Comparison of ENCODE assay signal across 8 mouse cellular contexts in genomic region chr16:17070716-17071115, GRCm38 (mm10). TPM values are rescaled to one million over a fixed set of nuclear protein-coding genes. Genes with fewer than 3 reads are reported as not detected.
DNase-seq lines count a peak whose midpoint lies in the region; ATAC-seq lines count a peak whose summit lies in the region.

No protein-coding gene starts in this region.

- peaks cover 6% of the 10 kb centered on the region for H3K4me1 ChIP-seq in kidney, embryonic 16.5 days (ENCODE audit: insufficient read depth, low read length)
- H3K4me1 ChIP-seq in embryonic facial prominence, embryonic 12.5 days = peaks cover 10% of the 10 kb centered on the region
- peaks cover 27% of the 10 kb centered on the region for H3K4me1 ChIP-seq in midbrain, embryonic 16.5 days (ENCODE audit: control insufficient read depth, insufficient read depth, low read length)

- no peaks in the 10 kb centered on the region for H3K27me3 ChIP-seq in kidney, embryonic 16.5 days (ENCODE audit: insufficient read depth, low read length)
- H3K27me3 ChIP-seq in embryonic facial prominence, embryonic 12.5 days = no peaks in the 10 kb centered on the region
- H3K27me3 ChIP-seq in midbrain, embryonic 16.5 days (ENCODE audit: control insufficient read depth, insufficient read depth, low read depth, low read length) = no peaks in the 10 kb centered on the region

- H3K27ac ChIP-seq in kidney, embryonic 16.5 days (ENCODE audit: low read length) = no peak overlapping the region
- H3K27ac ChIP-seq in embryonic facial prominence, embryonic 12.5 days = no peak overlapping the region
- no peak overlapping the region for H3K27ac ChIP-seq in midbrain, embryonic 16.5 days (ENCODE audit: low read length)

- peak overlapping the region; percentile 41; the same call in 1 of the 2 replicates for H3K9ac ChIP-seq in kidney, embryonic 16.5 days (replicated peaks; ENCODE audit: low read length)
- peak overlapping the region; percentile 81 for H3K9ac ChIP-seq in embryonic facial prominence, embryonic 12.5 days
- H3K9ac ChIP-seq in midbrain, embryonic 16.5 days (ENCODE audit: low read depth, low read length) = peak overlapping the region; percentile 94

- no peak for ATAC-seq in kidney, embryonic 16.5 days (ENCODE audit: low FRiP score, low TSS enrichment)
- no peak for ATAC-seq in embryonic facial prominence, embryonic 12.5 days (ENCODE audit: insufficient number of reproducible peaks, insufficient read depth, low FRiP score, low TSS enrichment)
- ATAC-seq in midbrain, embryonic 16.5 days = no peak

- H3K9me3 ChIP-seq in kidney, embryonic 16.5 days (ENCODE audit: low read length) = peaks cover 4% of the 10 kb centered on the region; the same call in 1 of the 2 replicates
- H3K9me3 ChIP-seq in embryonic facial prominence, embryonic 12.5 days = no peaks in the 10 kb centered on the region; the same call in 1 of the 2 replicates
- no peaks in the 10 kb centered on the region for H3K9me3 ChIP-seq in midbrain, embryonic 16.5 days (replicated peaks; ENCODE audit: control insufficient read depth, low read length, poor library complexity, severe bottlenecking)

- 44% methylated on average over 6 of the region's 6 CpGs for WGBS in kidney, embryonic 16.5 days
- WGBS in embryonic facial prominence, embryonic 12.5 days = 44% methylated on average over 6 of the region's 6 CpGs
- 36% methylated on average over 6 of the region's 6 CpGs for WGBS in midbrain, embryonic 16.5 days

- DNase-seq in kidney, adult 11 months = no peak
- peak; percentile 6 for DNase-seq in hindlimb bud, embryonic 11.5 days (ENCODE audit: extremely low spot score, low read depth, low spot score)
- DNase-seq in cerebellum, adult 11-12 months = no peak
- DNase-seq in urinary bladder, postnatal 36 days (ENCODE audit: low spot score in 2 of 2) = no peak
- no peak for DNase-seq in layer of hippocampus, adult 18-20 months (ENCODE audit: low spot score in 2 of 2)

- H3K4me2 ChIP-seq in kidney, embryonic 16.5 days (replicated peaks; ENCODE audit: low read depth, low read length) = peak overlapping the region; percentile 72
- H3K4me2 ChIP-seq in embryonic facial prominence, embryonic 12.5 days (replicated peaks) = peak overlapping the region; percentile 68
- H3K4me2 ChIP-seq in midbrain, embryonic 16.5 days (ENCODE audit: low read length) = peak overlapping the region; percentile 61

- H3K36me3 ChIP-seq in kidney, embryonic 16.5 days (ENCODE audit: insufficient read depth, low read length) = peaks cover 13% of the 10 kb centered on the region
- peaks cover 13% of the 10 kb centered on the region for H3K36me3 ChIP-seq in embryonic facial prominence, embryonic 12.5 days
- H3K36me3 ChIP-seq in midbrain, embryonic 16.5 days (ENCODE audit: control insufficient read depth, insufficient read depth, low read length) = peaks cover 10% of the 10 kb centered on the region

- peak overlapping the region; percentile 91 for H3K4me3 ChIP-seq in kidney, embryonic 16.5 days (ENCODE audit: low read length)
- peak overlapping the region; percentile 73 for H3K4me3 ChIP-seq in embryonic facial prominence, embryonic 12.5 days
- peak overlapping the region; percentile 91 for H3K4me3 ChIP-seq in midbrain, embryonic 16.5 days (ENCODE audit: low read depth, low read length)

RNA-seq across cellular contexts. Expression of gene Ypel1, which starts 1.2 kb away (rescaled TPM):
- polyA plus RNA-seq in kidney, embryonic 16.5 days (2015; fragmentation: Nextera tagmentation; extraction: Ambion mirVana) = 43.2 and 44.8 TPM in 2 replicates
- polyA plus RNA-seq in embryonic facial prominence, embryonic 12.5 days (2016; fragmentation: Nextera tagmentation; extraction: Ambion mirVana) = 80.4 and 84.0 TPM in 2 replicates
- polyA plus RNA-seq in midbrain, embryonic 16.5 days (2015; fragmentation: Nextera tagmentation; extraction: Ambion mirVana) = 150 and 160 TPM in 2 replicates
- 10 to 100 TPM; 35.7 to 36.5 TPM for total RNA-seq in layer of hippocampus, adult 18-20 months (2021)

RNA-seq across cellular contexts. Expression of gene Ppil2, which starts 40.3 kb away (rescaled TPM):
- polyA plus RNA-seq in kidney, embryonic 16.5 days (2015; fragmentation: Nextera tagmentation; extraction: Ambion mirVana) = 150 and 161 TPM in 2 replicates
- 150 and 168 TPM in 2 replicates for polyA plus RNA-seq in embryonic facial prominence, embryonic 12.5 days (2016; fragmentation: Nextera tagmentation; extraction: Ambion mirVana)
- polyA plus RNA-seq in midbrain, embryonic 16.5 days (2015; fragmentation: Nextera tagmentation; extraction: Ambion mirVana) = 147 and 153 TPM in 2 replicates
- 10 to 100 TPM; 90.6 to 96.2 TPM for total RNA-seq in layer of hippocampus, adult 18-20 months (2021)

RNA-seq across cellular contexts. Expression of gene 2610318N02Rik, which starts 54.3 kb away (rescaled TPM):
- polyA plus RNA-seq in kidney, embryonic 16.5 days (2015; fragmentation: Nextera tagmentation; extraction: Ambion mirVana) = 57.5 and 60.6 TPM in 2 replicates
- polyA plus RNA-seq in embryonic facial prominence, embryonic 12.5 days (2016; fragmentation: Nextera tagmentation; extraction: Ambion mirVana) = 81.0 and 85.5 TPM in 2 replicates
- 10.0 and 14.9 TPM in 2 replicates for polyA plus RNA-seq in midbrain, embryonic 16.5 days (2015; fragmentation: Nextera tagmentation; extraction: Ambion mirVana)
- total RNA-seq in layer of hippocampus, adult 18-20 months (2021) = under 1 TPM in 1 of 2 experiments, not detected in 1; 0.92 TPM

Comparison
In these comparisons a context has a peak if more than half of its experiments do, and no peak if none do; other contexts are left out.
1. H3K9ac ChIP-seq: peak in every context shown above with its lines; median percentile 94 in midbrain, embryonic 16.5 days; 81 in embryonic facial prominence, embryonic 12.5 days; 41 in kidney, embryonic 16.5 days.